Mouse (Mus musculus) frontal cortex, adult 2 months (tissue): ENCODE results near the gene Trio. TPM values are rescaled to one million over a fixed set of nuclear protein-coding genes. Genes with fewer than 3 reads are reported as not detected.

Source experiments
- DNase-seq, 2 experiments: peaks; one replicate each; pipeline ENCODE4 v3.0.0; 2022; ENCODE audit warnings: low spot score in 1 of 2; ENCODE audit errors: extremely low spot score in 1 of 2
- polyA plus RNA-seq: library from polyadenylated mRNA; depleted of rRNA; stranded (reverse); fragments of >200 nt; gene quantifications from 2 replicates; pipeline ENCODE4 v1.2.3, GENCODE M21; 2012

Gene Trio
- polyA plus RNA-seq, 1 experiment = 202 TPM

DNA sequence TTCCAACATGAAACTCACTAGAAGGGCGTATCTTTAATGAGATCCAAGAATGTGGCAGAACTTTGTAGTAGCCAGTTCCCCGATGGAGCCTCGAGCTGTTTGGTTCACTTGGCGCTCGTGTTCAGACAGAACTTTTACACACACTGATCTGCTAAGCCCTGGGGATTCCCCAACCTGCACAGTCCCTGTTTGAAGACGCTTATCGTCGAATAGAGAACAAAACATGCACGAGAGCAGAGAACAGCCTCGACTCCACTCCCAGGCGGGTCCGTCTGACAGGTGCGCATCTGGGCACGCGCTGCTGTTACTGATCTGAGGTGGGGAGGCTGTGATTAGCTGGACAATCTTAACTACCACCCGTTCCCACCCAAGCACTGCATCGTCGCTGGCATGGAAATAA is 98.7 kb downstream of the Trio start:
- DNase-seq = no peak

DNA sequence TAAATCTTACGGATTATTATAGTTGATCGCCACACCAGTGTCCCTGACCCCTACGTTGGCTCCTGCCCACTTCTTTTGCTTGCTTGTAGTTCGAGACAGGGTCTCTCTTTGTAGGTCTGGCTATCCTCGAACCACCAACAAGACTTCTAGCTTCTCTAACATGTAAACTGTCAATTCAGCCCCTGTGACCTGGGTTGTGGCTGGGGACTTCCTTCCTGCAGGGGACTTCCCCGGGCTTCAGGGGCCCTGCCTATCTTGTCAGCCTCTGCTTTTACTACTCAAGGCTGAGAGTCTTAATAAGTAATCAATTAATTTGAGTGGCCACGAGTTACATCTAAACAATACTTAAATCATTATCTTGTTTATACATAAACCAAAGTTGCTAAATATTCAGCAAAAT is 99.2 kb downstream of the Trio start:
- DNase-seq = no peak

DNA sequence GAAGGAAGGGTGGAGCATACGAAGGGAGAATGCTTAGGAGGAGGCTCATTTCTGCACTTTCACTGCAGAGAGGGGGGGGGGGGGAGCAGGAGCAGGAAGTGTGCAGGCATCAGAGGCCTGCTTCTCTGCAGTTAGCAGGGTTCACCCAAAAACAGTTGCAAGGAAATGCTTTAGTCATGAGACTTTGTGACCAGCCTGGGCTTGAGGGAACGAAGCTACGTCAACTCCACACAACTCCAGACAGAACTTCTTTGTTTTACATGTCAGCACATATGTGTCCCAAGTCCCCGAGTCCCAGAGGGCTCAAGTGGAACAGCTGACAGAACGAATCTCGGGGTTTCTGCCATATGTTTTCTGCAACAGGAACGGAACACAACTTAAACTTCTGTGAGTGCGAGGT is 99.8 kb downstream of the Trio start:
- DNase-seq = no peak

DNA sequence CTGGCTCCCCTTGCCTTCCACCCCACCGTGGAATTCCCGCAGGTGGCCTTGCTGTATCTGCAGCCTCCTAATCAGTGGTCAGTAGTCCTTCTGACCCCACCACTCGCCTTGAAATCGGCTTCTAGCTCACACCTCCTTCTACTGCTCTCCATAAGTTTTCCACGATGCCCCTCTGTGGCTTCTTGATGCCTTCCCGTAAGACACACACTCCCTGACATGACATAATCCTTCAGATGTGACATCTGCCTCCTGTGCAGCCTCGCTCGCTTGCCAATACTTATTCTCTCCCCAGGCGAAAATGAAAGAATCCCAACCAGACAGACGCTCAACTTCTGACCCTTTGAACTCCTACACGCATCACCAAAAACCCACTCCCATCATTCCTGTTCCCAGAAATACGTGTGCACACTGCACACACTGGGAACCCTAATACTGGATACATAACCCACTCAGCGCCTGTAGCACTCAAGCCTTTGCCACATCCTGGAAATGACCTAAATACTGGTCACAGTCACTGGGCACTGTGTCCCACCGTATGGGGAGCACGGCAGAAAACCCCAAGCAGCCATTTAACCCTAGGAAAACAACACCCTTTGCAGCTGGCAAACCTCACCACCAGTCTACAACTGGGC is 100.5 kb downstream of the Trio start:
- no peak for DNase-seq

DNA sequence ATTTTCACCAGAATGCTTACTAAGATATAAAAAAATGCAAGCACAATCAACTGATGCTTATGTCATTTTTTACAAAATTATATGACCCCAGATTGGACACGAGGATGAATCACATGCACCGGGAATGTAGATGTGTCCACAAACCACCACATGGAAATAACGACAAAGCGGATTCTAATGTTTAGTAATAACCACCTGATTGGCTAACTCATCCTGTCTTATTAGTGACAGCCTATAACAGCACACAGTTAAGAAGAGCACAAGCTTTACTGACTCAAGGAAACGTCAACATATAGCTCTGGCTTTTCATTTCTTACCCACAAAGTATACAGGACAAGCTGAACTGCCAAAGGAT is 101.7 kb downstream of the Trio start:
- DNase-seq = no peak

DNA sequence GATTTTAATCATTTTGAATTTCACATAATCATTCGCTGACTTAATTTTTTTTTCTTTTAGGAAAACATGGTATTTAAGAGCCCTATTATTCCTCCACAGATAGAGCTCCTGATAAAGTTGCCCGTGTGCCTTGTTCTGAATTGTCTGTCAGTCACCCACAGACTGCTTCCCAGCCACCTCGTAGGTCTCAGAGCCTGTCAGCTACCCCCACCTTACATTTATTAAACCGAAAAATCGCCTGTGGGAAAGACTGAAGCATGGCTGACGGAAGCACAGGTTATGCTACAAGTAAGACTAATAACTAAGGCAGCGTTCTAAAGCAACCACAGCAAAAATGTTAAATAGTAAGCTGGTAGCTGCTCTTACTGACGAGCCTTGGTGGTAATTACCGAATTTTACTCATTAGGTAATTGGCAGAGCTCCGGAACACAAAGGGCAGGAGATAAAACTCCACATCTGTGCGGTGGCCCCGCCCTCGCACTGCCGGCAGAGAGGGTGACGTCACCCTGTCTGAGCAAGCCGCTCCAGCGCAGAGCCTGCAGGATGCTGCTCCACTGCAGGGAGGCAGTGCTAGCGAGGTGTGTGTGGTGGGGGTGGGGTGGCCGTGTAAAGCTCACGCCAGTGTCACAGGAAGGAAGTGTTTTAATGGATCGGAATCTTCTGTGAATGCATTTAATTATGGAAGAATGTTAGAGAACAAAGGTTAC is 102.2 kb downstream of the Trio start:
- DNase-seq = peak; percentile 58 to 81

DNA sequence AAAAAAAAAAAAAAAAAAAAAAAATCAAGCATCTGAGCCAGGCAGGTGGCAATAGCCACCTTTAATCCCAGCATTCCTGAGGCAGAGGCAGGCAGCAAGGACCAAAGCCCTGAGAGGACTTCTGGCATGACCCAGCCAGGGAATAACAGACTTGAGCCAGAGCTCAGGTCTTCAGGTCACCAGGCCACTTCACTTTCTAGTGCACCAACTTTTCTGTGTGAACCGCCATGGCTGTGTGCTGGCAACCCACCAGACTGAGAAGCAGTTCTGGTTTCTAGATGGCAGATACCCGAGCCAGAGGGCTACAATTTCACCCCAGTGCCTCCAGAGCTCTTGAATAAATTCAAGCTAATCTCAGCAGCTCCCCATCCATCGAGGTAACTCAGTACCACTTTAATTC is 104.9 kb downstream of the Trio start:
- no peak for DNase-seq

DNA sequence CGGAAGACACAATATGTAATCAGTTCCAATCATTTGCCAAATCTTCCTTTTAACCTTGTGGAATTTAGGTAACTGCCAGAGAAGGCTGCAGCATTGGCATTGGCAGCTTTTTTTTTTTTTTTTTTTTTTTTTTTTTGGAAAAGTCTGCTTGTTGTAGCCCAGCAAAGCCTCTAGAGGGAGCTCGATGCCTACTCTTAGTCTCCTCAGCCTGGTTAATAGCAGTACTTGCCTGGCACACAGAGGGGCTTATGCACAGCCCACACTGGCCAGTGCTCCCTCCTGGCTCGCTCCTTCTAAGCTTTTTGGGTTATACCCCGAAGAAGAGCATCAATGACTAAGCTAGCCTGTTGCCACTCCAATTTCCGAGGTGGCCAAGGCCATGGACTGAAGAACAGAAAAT is 106.1 kb downstream of the Trio start:
- DNase-seq = peak in 1 of 2 experiments; percentile 61

DNA sequence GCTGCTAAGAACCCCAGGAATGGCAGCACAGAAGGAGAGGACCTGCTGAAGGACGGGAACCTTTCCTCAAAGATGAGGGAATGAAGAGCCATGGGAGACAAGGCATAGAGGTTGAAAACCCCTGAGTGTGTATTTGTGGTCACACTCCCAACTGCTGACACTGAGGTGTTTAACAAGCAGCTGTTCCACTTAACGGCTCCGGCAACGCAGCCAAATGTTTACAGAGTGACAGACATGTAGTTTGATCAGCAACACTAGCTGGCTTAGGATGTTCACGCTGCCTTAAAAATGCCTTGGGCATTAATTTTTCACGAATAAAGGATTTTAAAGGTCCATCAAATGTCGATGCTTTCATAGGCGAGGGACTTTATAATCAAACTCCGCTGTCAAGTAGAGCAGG is 106.8 kb downstream of the Trio start:
- DNase-seq = no peak

DNA sequence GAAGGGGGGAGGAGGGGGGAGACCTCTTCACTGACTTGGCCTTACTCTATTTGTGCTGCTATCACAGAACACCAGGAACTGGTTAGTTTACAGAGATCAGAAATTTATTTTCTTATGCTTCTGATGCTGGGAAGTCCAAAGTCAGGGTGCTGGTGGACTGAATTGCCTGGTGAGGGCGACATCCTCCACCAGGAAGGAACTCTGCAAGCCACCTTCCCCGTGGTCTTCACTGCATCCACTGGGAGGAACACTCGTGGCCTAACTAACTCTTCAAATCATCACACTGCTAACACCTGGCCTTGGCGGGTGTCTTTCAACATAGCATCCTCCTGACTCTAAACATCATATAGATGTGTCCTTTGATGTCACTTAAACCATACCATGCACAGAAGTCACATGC is 109.4 kb downstream of the Trio start:
- DNase-seq = no peak

DNA sequence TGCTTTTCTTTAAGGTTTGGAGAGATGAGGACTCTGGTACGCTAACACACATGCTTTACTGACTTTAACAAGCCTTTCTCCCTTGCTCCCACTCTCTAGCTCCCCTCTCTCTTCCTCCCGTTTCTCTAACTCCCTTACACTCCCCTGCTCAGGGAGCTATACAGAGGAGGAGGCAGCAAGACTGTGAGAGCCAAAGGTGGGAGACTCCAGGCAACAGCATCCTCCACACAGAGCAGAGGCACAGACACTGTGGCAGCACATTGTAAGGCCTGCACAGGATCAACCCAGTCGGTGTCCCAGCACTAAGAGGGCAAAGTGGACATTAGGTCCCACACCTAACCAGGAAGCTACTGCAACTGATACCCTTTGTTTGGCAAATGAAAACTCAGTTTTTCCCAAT is 112.6 kb downstream of the Trio start:
- no peak for DNase-seq

DNA sequence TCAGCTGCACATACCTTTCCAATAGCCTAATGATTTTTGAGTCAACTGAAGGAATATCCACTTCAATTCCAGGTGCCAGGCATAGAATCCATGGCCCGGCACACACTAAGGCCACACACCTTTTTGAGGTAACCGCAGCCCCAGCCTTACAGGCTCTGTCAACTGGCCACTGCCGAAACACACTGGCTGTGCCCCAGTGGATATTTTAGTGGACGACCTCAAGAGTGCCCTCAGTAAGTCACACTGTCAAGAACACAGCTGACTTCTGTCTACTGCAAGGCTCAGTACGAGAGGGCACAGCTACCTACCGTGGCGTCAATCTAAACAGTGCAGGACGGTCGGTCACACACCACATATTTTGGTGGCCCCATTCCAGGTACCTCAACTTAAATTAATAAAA is 114.5 kb downstream of the Trio start:
- no peak for DNase-seq

DNA sequence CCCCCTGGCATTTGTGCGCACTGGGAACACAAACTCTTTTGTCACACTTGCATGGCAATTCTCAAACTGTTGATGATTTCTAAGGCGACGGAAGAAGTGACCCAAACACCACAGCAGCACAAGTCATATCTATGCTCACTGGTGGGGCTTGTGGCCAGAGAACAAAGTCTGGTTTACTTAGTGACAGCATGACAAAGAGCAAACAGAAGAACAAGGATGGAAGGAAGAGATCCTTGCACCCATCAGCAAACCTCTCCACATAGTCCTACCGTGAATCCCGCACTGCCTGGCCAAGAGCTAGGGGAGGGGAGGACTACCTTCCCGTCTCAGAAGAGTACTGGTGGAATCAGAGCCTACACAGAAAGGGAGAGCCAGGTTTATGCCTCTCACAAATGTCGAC is 115.5 kb downstream of the Trio start:
- no peak for DNase-seq

DNA sequence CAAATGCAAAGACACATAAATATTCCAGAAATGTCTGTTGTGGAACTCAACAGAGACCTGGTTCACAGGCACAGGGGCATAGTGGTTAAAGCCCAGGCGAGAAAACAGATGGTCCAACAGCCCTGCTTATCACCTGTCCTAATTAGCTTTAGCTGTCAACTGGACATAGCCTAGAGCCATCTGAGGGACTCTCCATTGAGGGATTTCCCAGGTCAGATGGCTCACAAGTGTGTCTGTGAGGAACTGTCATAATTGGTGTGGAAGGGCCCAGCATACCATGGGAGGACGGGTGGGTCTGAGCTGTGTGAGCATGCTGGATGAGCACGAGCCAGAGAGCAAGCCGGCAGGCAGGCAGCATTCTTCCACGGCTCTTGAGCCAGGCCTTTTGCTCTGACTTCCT is 118.0 kb downstream of the Trio start:
- no peak for DNase-seq

DNA sequence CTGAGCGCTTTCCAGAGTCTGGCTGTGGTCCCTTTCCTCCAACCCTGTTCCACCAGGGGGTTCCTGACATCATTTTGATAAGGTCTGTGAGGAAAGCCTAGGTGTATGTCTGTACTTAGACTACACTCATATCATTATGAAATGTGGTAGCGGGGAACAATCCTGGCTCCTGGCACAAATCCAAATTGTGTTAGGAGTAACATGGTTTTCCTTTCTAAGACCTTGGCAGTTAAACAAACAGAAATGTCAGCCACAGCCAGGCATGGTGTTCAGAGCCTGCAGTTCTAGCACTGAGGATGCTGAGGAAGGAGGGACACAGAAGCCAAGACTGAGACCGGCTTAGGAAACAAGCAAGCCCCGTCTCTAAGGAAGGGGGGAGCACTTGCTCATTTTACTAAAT is 119.2 kb downstream of the Trio start:
- no peak for DNase-seq

DNA sequence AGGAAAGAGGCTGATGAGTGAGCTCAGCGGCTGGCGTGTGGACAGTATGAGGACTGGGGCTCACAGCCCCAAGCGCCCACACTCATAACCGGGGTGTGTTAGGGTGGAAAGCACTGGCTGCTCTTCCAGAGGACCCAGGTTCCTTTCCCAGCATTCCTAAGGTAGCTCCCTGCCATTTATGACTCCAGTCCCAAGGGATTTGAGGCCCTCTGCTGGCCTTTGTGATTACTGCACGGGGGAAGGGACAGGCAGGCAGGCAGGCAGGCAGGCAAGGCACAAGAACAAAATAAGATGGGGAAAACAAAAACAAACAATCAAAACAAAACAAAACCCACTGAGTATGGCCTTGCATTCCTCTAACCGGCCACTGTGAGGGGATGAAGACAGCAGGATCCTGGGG is 120.3 kb downstream of the Trio start:
- DNase-seq = peak in 1 of 2 experiments; percentile 82

DNA sequence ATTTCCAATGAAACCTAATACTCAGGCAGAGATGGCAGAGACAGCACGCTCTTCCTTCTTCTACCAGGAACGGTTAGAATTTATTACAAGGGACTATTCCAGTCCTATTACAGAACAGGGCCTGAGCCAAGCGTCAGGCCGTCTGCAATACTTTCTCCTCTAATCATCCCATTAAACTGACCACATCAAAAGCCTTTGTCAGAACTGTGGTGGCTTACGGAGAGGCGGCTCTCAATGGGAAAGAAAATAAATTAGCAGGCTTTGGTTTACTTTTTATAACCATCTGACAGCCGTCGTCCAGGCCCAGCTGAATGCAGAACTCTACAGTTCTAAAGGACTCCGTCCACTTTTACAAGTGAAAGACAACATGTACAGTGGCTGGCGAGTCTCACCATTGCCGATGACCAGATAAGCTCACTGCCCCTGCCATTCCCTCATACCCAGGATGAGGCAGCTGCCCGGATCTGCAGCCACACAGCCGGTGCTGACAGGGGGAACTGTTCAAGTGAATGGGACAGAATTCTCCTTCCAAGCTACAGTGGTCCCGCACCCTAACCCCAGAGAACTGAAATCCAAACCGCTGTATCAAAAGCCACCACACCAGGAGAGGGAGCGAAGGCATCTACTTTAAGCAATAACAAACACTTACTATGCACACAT is 121.2 kb downstream of the Trio start:
- no peak for DNase-seq

DNA sequence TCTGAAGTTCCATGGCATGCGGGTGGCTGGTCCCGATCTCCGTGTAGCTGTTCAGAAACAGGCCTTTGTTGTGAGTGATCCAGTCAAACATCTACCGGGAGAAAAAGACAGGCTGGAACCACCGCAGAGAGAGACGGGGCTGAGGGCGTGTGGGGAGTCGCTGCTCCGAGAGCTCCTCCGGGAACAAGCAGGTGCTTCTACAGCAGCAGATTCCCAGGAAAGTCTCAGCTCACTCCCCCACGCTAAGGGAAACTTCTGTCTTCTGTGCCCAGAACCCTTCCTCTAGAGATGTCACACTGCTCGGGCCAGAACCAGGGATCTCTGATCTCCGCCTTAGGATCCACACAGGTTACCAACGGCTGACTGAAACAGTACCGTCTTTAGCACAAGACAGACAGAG is 124.4 kb downstream of the Trio start:
- no peak for DNase-seq

DNA sequence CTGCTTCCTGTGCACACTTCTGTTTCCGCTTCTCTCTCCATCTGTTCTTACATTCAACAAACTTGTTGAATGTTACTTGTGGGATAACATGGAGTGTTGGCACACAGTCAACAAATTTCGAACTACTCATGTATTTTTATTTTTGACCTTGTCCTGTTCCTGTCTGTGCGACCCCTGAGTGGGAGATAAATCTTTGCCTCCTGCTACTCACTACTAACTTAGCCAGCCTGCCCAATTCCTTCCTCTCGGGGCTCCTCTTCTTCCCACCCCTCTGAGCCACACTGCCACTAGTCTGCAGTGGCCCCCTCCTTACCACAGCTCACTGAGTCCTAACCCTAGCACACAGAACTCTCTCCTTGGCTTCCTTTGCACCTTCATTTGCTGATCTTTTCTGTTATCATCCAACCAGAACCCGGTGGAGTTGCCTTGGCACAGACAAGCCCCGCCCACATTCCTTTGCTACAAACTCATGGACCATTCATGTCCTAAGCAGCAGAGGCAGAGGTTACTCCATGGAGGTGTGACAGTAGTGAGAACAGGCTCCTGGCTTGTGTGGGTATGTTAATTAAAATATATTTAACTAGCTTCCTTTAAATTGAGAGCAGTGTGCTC is 126.7 kb downstream of the Trio start:
- DNase-seq = no peak

DNA sequence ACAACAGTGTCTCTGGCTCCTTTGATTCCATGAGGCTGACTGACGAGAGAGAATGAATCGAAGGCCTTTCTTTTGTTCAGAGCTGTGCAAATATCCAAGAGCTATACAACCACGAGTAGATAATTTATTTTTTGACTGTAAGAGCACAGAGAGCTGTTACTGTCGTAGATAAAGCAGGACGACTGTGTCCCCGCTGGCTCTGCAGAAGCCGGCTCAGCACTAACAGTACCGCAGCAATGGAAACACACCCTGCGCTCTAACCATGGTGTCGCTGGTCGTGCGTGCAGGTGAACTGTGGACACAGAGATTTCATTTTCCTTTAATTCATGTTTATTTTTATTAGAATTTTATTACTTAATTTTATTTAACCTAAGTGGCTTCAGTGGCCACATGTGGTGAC is 131.5 kb downstream of the Trio start:
- no peak for DNase-seq

DNA sequence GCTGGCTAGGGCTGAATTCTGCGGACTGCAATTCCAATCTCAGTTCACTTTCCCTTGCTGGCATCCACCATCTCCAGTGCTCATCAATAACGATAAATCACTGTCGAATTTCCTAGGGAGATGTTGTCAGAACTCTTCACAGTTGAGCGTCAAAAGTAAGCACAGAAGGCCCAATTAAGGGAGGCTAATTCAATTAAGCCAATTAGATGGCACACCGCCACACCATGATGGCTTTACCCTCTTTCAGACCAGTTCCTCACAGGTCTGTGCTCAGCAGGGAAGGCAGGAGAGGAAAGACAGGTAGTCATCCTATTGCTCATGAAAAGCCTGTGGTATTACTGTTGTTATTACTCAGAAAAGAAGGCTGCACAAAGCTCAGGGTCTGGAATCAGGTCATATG is 133.6 kb downstream of the Trio start:
- no peak for DNase-seq

DNA sequence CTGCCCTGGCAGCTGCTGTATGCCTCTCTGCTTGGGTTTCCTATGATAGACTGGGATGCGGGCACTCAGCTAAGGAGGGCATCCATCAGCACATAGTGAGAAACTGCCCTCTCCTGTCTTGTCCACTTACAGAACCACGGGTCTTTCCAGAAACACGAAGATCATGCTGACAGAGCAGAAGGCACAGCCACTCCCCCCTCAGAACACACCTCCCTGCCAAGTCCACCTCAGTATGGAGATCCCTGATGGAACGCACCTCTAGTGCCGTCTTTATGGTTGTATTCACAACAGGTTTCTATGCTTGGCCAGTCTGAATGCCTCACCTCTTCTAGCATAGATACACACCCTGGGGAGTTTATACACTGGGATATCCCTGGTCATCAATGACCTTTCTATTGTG is 135.0 kb downstream of the Trio start:
- DNase-seq = no peak
